Mouse (Mus musculus): ENCODE results near the gene Zfp740. TPM values are rescaled to one million over a fixed set of nuclear protein-coding genes. Genes with fewer than 3 reads are reported as not detected.
"Not testable (repeated sequence)": the region's sequence is repeated elsewhere in the genome, so short reads cannot be mapped to it uniquely, and the experiment has no call there.

The Zfp740 gene
- polyA plus RNA-seq (2015; fragmentation: Nextera tagmentation; extraction: Ambion mirVana) = 14.8 and 21.8 TPM in 2 replicates

DNA sequence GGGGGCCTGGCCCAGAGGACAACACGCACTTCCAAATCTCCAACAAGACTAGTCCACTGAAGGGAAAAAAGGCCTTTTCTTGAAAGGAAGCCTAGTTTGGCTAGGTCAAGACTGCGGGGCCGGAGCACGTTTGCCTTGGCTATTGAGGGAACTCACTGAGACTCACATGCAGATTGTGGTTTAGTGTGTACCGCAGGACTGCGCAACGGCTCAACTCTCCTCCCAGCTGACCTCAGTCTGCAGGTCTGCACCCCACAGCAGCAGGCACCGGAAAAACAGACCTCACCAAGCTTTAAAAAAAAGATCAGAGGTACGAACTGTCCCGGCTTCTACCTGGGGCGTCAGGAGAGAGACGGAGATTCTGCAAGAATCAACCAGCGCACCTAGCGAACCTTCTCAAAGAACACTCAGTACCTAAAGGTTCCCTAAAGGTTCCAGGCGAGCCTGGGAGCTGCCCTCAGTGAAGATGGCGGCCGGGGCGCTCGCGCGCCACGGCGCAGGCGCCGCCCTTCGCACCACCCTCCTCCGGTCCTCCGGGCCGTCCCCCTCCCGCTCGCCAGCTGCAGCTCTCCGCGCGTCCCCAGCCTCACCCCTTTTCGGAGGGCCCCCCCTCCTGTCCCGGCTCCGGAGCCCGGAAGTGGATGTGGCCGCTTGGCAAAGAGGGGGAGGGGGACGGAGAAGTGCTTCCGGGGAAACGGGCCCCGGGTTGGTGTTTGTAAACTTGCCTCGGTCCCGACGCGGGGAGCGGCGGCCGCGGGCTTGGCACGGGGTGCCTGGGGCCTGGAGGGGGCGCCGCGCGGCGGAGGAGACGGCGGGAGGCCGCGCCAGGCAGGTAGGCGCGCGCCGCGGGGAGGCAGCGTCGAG is at the start of gene Zfp740:
TSS of gene Zfp740 (plus strand) at position 279 of the 864 bp plus-strand sequence.
- peak within 1 kb of the TSS; percentile 90 for H3K4me3 ChIP-seq (replicated peaks)
- H3K9ac ChIP-seq = peak within 1 kb of the TSS; percentile 92
- DNase-seq = peak; percentile 90
- H3K9me3 ChIP-seq (replicated peaks) = no peaks in the 10 kb centered on the region
- peak within 1 kb of the TSS; percentile 96 for H3K27ac ChIP-seq
- peak within 1 kb of the TSS; percentile 89 for H3K4me2 ChIP-seq
- peaks cover 34% of the 10 kb centered on the region for H3K36me3 ChIP-seq
- no peaks in the 10 kb centered on the region for H3K27me3 ChIP-seq
- peaks cover 52% of the 10 kb centered on the region for H3K4me1 ChIP-seq (replicated peaks)
- WGBS (ENCODE audit: insufficient replicate concordance) = under 1% methylated on average over 44 of the region's 68 CpGs
- ATAC-seq (ENCODE audit: low read depth) = peak; percentile 96

DNA sequence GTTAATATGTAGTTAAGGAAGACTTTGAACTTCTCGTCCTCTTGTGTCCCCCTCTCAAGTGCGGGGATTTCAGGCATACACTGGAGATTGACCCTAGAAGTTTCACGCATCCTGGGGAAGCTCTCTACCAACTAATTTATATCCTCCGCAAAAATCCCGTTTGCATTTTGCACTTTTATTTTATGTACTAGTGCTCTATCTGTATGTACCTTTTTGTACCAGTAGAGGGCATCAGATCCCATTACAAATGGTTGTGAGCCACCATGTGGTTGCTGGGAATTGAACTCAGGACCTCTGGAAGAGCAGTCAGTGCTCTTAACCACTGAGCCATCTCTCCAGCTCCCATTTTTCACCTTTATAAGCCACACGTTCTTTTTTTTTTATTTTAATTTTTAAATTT is 48.0 kb upstream of the Zfp740 start:
- DNase-seq; H3K4me2 ChIP-seq; ATAC-seq (ENCODE audit: low read depth); H3K9me3 ChIP-seq (replicated peaks); H3K9ac ChIP-seq; H3K27ac ChIP-seq; H3K27me3 ChIP-seq; H3K4me3 ChIP-seq (replicated peaks): not testable (repeated sequence)
- H3K36me3 ChIP-seq = peaks cover 33% of the 10 kb centered on the region
- WGBS (ENCODE audit: insufficient replicate concordance) = 84% methylated on average over 6 of the region's 6 CpGs
- peaks cover 20% of the 10 kb centered on the region for H3K4me1 ChIP-seq (replicated peaks)

DNA sequence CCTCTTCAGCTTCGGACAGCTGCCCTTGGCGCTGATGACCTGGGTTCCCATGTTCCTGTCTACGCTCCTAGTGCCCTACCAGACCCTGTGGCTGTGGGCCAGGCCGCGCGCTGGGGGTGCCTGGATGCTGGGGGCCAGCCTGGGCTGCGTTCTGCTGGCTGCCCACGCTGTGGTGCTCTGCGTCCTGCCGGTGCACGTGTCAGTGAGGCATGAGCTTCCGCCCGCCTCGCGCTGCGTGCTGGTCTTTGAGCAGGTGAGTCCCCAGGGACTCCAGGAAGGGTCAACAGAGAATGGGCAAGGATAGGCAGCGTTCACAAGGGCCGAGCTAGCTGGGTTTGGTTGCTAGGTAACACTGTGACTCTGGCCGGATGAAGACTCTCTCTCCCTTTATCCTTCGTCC is 46.2 kb upstream of the Zfp740 start:
- Histone ChIP-seq H3K4me3 (replicated peaks) (no peak overlapping the region), H3K27me3 (no peaks in the 10 kb centered on the region), H3K9me3 (replicated peaks) (no peaks in the 10 kb centered on the region), H3K36me3 (peaks cover 45% of the 10 kb centered on the region), H3K9ac (no peak overlapping the region), H3K4me1 (replicated peaks) (peaks cover 3% of the 10 kb centered on the region), H3K27ac (no peak overlapping the region; the same call in 1 of the 2 replicates), H3K4me2 (no peak overlapping the region)
- DNase-seq = no peak
- ATAC-seq (ENCODE audit: low read depth) = no peak
- 75% methylated on average over 20 of the region's 20 CpGs for WGBS (ENCODE audit: insufficient replicate concordance)

DNA sequence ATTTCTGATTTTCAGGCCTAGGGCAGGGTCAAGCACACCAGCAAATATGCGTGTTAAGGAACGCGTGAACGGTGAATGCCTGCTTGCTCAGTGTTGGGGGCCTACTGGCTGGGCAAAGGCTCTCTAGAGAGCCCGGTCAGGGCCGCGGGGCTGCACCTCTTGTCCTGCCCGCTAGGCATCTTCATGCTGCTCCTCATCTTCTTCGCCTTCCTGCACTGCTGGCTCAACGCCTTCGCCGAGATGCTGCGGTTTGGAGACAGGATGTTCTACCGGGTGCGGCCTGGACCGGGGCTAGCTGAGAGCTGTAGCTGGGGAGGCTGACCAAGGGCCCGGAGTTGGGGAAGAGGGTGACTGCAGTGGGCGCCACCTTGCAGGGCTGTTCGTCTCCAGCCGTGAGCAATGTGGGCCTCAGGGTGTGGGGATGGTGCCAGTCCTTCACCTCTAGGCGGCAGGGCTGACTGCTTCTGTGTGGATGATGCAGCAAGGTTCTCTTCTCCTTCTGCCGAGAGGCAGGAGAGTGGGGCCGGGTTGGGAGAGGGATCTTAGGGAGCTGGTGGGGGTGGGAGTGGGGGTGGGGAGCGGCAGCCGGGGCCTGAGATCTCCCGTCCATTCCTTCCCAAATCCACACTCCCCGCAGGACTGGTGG is 42.5 kb upstream of the Zfp740 start:
- Histone ChIP-seq H3K27me3 (no peaks in the 10 kb centered on the region), H3K4me3 (replicated peaks) (no peak overlapping the region), H3K27ac (no peak overlapping the region), H3K9ac (no peak overlapping the region), H3K4me2 (no peak overlapping the region), H3K9me3 (replicated peaks) (no peaks in the 10 kb centered on the region), H3K4me1 (replicated peaks) (no peaks in the 10 kb centered on the region; the same call in 1 of the 2 replicates), H3K36me3 (peaks cover 23% of the 10 kb centered on the region; the same call in 1 of the 2 replicates)
- no peak for ATAC-seq (ENCODE audit: low read depth)
- WGBS (ENCODE audit: insufficient replicate concordance) = 64% methylated on average over 27 of the region's 27 CpGs
- DNase-seq = no peak

DNA sequence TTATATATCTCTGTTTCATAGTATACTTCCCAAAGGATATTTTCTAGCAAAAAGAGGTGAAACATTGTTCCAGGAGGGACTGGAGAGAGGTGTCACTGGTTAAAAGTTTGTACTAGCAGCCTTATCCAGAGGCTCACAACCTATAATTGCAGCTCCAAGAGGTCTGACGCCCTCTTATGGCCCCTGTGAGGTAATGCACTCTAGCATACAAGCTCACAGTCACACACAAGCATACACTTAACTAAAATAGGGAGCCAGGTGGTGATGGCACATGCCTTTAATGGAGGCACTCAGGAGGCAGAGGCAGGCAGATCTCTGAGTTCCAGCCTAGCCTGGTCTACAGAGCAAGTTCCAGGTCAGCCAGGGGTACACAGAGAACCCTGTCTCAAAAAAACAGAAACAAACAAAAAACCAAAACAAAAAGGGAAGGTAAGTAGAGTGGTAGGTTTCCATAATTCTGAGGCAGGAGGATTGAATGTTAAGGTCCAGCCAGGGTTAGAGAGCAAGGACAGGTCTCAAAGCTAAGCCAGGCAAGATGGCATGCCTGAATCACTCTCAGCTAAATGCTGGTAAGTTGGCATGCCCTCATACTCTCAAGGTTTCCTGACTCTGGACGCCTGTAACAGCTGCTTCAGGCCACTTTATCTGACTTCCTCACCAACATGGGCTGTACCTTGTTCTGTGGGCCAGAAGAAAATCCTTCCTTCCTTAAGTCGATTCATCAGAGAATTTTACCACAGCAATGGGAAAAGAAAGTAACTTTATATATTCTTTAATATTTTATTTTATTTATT is 39.0 kb upstream of the Zfp740 start:
- ATAC-seq (ENCODE audit: low read depth) = no peak
- WGBS (ENCODE audit: insufficient replicate concordance) = 20% methylated on average over 3 of the region's 3 CpGs
- Histone ChIP-seq H3K4me3 (replicated peaks) (no peak overlapping the region), H3K27me3 (no peaks in the 10 kb centered on the region), H3K9ac (no peak overlapping the region), H3K36me3 (peaks cover 12% of the 10 kb centered on the region; the same call in 1 of the 2 replicates), H3K9me3 (replicated peaks) (no peaks in the 10 kb centered on the region), H3K4me2 (no peak overlapping the region), H3K4me1 (replicated peaks) (no peaks in the 10 kb centered on the region; the same call in 1 of the 2 replicates), H3K27ac (no peak overlapping the region)
- no peak for DNase-seq

DNA sequence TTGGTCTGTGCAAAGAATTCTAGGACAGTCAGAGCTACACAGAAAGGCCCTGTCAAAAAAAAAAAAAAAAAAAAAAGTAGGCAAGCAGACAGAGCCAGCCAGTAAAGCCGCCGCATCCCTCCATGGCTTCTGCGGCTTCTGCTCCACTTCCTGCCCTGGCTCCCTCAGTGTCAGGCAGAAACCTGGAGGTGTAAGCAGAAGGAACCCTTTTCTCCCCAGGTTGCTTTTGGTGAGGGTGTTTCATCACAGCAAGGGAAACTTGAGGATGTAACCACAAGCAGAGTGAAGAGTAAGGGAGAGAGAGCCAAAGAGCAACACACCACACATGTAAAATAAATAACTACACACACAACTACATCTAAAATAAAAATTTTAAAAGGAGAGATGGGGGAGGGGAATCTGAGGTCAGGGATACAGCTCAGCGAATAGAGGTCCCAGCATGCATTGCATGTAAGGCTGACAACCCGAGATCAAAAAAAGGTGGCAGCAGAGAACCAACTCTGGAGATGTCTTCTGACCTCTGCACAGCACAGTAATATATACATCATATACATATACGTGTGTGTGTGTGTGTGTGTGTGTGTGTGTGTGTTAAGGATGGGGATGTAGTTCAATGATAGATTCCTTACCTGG is 37.5 kb upstream of the Zfp740 start:
- Histone ChIP-seq H3K4me2 (no peak overlapping the region), H3K4me1 (replicated peaks) (no peaks in the 10 kb centered on the region; the same call in 1 of the 2 replicates), H3K27ac (no peak overlapping the region), H3K9me3 (replicated peaks) (no peaks in the 10 kb centered on the region), H3K4me3 (replicated peaks) (no peak overlapping the region), H3K9ac (no peak overlapping the region), H3K27me3 (no peaks in the 10 kb centered on the region), H3K36me3 (peaks cover 6% of the 10 kb centered on the region; the same call in 1 of the 2 replicates)
- no peak for DNase-seq
- 16% methylated on average over 6 of the region's 6 CpGs for WGBS (ENCODE audit: insufficient replicate concordance)
- ATAC-seq (ENCODE audit: low read depth) = no peak

DNA sequence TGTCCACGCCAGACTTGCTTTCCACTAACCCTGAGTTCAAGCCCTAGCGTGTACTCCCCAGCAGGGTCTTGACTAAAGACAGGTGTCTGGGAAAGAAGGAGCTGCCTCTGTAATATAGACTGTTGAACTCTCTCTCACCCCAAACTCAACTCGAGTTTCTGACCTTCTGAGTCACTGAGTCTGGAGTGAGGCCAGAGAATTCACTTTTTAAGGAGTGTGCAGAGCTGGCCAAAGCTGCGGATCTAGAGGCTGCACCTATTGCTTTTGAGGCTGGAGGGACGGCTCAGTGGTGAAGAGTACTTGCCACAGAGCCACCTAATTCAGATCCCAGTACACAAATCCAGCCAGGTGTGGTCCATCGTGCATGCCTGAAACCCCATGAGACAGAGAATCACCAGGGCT is 35.4 kb upstream of the Zfp740 start:
- Histone ChIP-seq H3K9ac (no peak overlapping the region), H3K4me2 (no peak overlapping the region), H3K27ac (no peak overlapping the region), H3K27me3 (no peaks in the 10 kb centered on the region), H3K4me1 (replicated peaks) (no peaks in the 10 kb centered on the region; the same call in 1 of the 2 replicates), H3K36me3 (no peaks in the 10 kb centered on the region; the same call in 1 of the 2 replicates), H3K4me3 (replicated peaks) (no peak overlapping the region), H3K9me3 (replicated peaks) (no peaks in the 10 kb centered on the region)
- no peak for DNase-seq
- 65% methylated on average over 6 of the region's 6 CpGs for WGBS (ENCODE audit: insufficient replicate concordance)
- ATAC-seq (ENCODE audit: low read depth) = no peak

DNA sequence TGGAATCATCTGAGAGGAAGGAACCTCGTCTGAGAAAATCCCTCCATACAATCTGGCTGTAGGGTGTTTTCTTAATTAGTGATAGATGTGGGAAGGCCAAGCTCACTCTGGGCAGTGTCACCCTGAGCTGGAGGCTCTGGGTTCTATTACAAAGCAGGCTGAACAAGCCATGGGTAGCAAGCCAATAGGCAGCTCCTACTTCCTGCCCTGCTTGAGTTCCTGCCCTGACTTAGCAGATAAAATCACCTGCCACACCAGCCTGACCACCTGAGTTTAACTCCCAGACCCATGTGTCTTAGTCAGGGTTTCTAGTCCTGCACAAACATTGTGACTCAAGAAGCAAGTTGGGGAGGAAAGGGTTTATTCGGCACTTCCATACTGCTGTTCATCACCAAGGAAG is 34.0 kb upstream of the Zfp740 start:
- ATAC-seq (ENCODE audit: low read depth) (no peak), DNase-seq (no peak)
- H3K36me3 ChIP-seq = no peaks in the 10 kb centered on the region
- WGBS (ENCODE audit: insufficient replicate concordance) = 53% methylated on average over 2 of the region's 2 CpGs
- no peaks in the 10 kb centered on the region for H3K27me3 ChIP-seq
- H3K27ac ChIP-seq = no peak overlapping the region
- no peak overlapping the region for H3K9ac ChIP-seq
- no peak overlapping the region for H3K4me2 ChIP-seq
- H3K9me3 ChIP-seq (replicated peaks) = no peaks in the 10 kb centered on the region
- no peak overlapping the region for H3K4me3 ChIP-seq (replicated peaks)
- no peaks in the 10 kb centered on the region; the same call in 1 of the 2 replicates for H3K4me1 ChIP-seq (replicated peaks)

DNA sequence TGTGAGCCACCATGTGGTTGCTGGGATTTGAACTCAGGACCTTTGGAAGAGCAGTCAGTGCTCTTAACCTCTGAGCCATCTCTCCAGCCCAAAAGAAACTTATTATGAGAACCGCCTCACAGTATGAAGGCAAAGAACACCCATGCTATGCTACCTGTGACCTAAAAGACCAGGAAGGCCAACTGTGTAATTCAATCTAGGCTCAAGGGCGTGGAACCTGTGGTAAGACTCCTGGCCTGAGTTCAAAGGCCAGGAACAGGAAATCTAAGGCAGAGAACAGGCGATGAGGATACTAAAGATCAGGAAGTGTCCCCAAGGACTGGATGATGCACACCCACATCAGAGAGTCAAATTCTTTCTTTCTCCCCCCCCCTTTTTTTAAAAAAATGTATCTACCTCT is 29.5 kb upstream of the Zfp740 start:
- H3K4me3 ChIP-seq (replicated peaks) = no peak overlapping the region
- H3K9ac ChIP-seq = no peak overlapping the region
- H3K4me1 ChIP-seq (replicated peaks) = peaks cover 24% of the 10 kb centered on the region
- ATAC-seq (ENCODE audit: low read depth) (no peak), DNase-seq (no peak)
- H3K27ac ChIP-seq = no peak overlapping the region
- 59% methylated on average over 3 of the region's 3 CpGs for WGBS (ENCODE audit: insufficient replicate concordance)
- peaks cover 4% of the 10 kb centered on the region; the same call in 1 of the 2 replicates for H3K36me3 ChIP-seq
- no peaks in the 10 kb centered on the region for H3K9me3 ChIP-seq (replicated peaks)
- no peak overlapping the region for H3K4me2 ChIP-seq
- H3K27me3 ChIP-seq = no peaks in the 10 kb centered on the region

DNA sequence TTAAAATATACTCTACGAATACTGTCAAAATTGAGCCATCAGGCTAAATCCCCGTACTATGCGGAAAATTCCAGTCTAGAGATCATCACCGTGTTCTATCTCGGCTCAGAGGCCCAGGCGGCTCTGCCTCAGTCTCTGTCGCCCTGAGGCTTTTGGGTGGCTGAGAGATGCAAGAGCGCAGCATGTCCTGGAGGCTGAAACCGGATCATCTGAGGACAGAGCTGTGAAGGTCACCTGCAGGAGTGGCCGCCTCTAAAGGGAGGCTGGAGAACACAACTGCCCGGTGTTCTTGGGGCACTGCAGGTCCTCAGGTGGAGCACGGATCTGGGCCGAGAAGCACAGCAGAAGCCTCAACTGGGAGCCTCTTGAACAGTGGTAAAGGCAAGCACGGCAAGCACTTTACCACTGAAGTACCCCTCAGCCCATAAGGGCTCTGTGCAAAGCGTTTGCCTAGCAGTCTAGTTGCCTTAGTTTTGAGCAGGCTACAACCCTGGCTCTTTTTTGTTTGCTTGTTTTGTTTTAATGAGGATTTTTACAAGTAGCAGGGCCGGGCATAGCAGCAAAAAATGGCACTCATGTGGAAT is 27.2 kb upstream of the Zfp740 start:
- Histone ChIP-seq H3K27me3 (no peaks in the 10 kb centered on the region), H3K9me3 (replicated peaks) (no peaks in the 10 kb centered on the region), H3K9ac (no peak overlapping the region), H3K4me3 (replicated peaks) (no peak overlapping the region), H3K4me2 (no peak overlapping the region), H3K4me1 (replicated peaks) (peaks cover 28% of the 10 kb centered on the region), H3K27ac (no peak overlapping the region), H3K36me3 (peaks cover 4% of the 10 kb centered on the region; the same call in 1 of the 2 replicates)
- WGBS (ENCODE audit: insufficient replicate concordance) = 78% methylated on average over 16 of the region's 16 CpGs
- ATAC-seq (ENCODE audit: low read depth) (no peak), DNase-seq (no peak)

All from liver, embryonic 13.5 days (tissue).